Mouse (Mus musculus): ENCODE results near the gene Vmn1r121. TPM values are rescaled to one million over a fixed set of nuclear protein-coding genes. Genes with fewer than 3 reads are reported as not detected.

Vmn1r121 gene
- polyA plus RNA-seq (2012; rRNA removed; ENCODE audit: low replicate concordance): not detected in 2 replicates

GRCm38 (mm10) chr7:21098413-21098812 lies at the start of gene Vmn1r121:
Gene Vmn1r121, minus strand, starts transcription at chr7:21098513.

GRCm38 (mm10) chr7:21134028-21134427 lies 35.7 kb upstream of the Vmn1r121 start, which contains the start of gene Vmn1r122:
Gene Vmn1r122, minus strand, starts transcription at chr7:21134128.

GRCm38 (mm10) chr7:21053684-21054083 lies 44.6 kb downstream of the Vmn1r121 start, which contains the start of gene Vmn1r120:
Gene Vmn1r120, minus strand, starts transcription at chr7:21053784.

Other genes starting within 250 kb of the Vmn1r121 start
- gene Vmn1r116, start 226.3 kb downstream of the Vmn1r121 start, polyA plus RNA-seq (2012; rRNA removed; ENCODE audit: low replicate concordance): not detected in 2 replicates
- gene Vmn1r117, start 214.4 kb downstream of the Vmn1r121 start, polyA plus RNA-seq (2012; rRNA removed; ENCODE audit: low replicate concordance): not detected in 2 replicates
- not detected in 2 replicates for gene Vmn1r118, start 186.2 kb downstream of the Vmn1r121 start, polyA plus RNA-seq (2012; rRNA removed; ENCODE audit: low replicate concordance)
- not detected in 2 replicates for gene Vmn1r119, start 86.1 kb downstream of the Vmn1r121 start, polyA plus RNA-seq (2012; rRNA removed; ENCODE audit: low replicate concordance)
- gene Vmn1r120, start 44.7 kb downstream of the Vmn1r121 start, polyA plus RNA-seq (2012; rRNA removed; ENCODE audit: low replicate concordance): not detected in 2 replicates
- gene Vmn1r122, start 35.6 kb upstream of the Vmn1r121 start, polyA plus RNA-seq (2012; rRNA removed; ENCODE audit: low replicate concordance): not detected in 2 replicates
- gene Vmn1r123, start 63.7 kb upstream of the Vmn1r121 start, polyA plus RNA-seq (2012; rRNA removed; ENCODE audit: low replicate concordance): not detected in 2 replicates
- gene Gm5157, start 91.9 kb upstream of the Vmn1r121 start, polyA plus RNA-seq (2012; rRNA removed; ENCODE audit: low replicate concordance): not detected in 2 replicates
- gene Vmn1r124, start 162.1 kb upstream of the Vmn1r121 start, polyA plus RNA-seq (2012; rRNA removed; ENCODE audit: low replicate concordance): not detected in 2 replicates
- not detected in 2 replicates for gene Vmn1r125, start 173.7 kb upstream of the Vmn1r121 start, polyA plus RNA-seq (2012; rRNA removed; ENCODE audit: low replicate concordance)
- not detected in 2 replicates for gene Vmn1r126, start 203.0 kb upstream of the Vmn1r121 start, polyA plus RNA-seq (2012; rRNA removed; ENCODE audit: low replicate concordance)
- not detected in 2 replicates for gene Vmn1r127, start 221.3 kb upstream of the Vmn1r121 start, polyA plus RNA-seq (2012; rRNA removed; ENCODE audit: low replicate concordance)